Mouse (Mus musculus) thymus, postnatal 4 days (tissue): ENCODE results near the gene D6Ertd527e.
A peak's percentile ranks its signal among the peaks of the same experiment; 100 is the strongest.

Source experiments
- DNase-seq: peaks from one replicate; pipeline ENCODE4 v3.0.0; 2021

The D6Ertd527e gene

GRCm38 (mm10) chr6:87112125-87112524 lies 7.6 kb downstream of the D6Ertd527e start:
- peak; percentile 3 for DNase-seq

- DNase-seq, result no peak
These were observed 11.4 kb downstream of the D6Ertd527e start for GRCm38 (mm10) chr6:87115981-87116380.

DNA sequence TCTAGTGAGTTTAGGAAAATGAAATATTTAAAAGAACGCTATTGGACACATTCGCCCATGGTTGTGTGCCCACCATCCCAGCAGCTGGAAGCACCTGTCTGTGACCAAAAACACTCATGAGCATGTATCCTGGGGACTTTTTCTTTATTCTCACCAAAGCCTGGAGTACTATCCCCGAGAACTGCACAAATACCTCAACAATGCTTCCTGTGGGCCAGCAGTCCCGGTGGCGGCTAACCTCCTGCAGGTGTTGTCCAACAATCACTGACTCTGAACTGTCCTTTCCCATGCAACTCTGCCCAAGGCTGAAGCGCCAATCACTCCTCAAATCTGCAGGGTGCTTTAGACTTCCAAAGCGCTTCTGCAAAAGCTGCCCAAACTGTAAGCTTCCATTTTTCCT lies 12.1 kb downstream of the D6Ertd527e start:
- no peak for DNase-seq

DNA sequence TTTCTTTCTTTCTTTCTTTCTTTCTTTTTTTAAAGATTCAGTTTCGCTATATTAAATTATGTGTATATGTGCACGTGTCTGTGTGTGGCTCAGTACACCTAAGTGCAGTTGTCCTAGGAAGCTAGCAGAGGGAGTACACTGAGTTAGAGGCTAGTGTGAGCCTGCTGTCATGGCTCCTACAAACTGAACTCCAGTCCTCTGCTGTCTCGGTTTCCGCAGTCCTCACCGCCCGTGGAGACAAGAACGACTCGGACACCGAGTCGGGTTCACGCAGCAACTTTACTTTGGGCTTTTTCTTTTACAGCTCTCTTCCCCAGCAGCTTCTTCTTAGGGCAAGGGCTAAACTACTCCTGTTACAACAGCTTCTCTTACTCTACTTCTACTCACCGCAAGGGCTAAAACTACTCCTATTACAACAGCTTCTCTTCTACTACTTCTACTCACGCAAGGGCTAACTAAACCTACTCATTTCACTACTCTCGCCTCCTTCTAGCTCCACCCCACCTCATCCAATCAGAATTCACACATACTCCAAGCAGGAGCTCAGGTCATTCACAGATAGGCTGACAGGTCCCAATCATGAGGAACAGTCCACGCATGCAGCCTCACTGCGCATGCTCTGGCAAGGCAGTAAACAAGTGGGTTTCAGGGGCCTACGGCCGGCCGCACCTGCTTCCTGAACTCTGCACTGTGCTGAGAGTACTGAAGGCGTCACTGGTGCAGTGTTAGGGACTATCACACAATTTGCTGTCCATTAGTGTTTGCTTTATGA lies 14.7 kb downstream of the D6Ertd527e start:
- DNase-seq, result peak; percentile 82

DNA sequence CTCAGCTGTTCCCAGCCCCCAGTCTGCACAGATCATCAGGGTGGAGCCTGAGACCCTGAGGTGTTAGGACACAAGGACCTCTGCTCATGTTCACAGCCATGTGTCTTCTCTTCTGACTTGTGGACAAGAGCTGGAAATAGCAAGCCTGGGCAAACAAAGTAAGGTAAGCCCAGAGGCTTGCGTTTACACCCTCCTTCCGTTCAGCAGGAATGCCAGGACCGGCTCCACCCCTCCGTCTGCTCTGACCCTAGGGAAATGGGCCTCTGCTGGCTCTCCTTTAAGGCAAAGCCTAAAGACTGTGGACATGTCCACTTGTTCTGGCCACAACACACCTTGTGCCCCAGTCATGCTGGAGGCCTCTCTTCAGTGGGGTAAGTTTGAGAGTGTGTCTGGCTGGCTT lies 15.4 kb downstream of the D6Ertd527e start:
- DNase-seq, result peak; percentile 49

- DNase-seq, result peak; percentile 47
These were observed 16.1 kb downstream of the D6Ertd527e start for GRCm38 (mm10) chr6:87120661-87121060.

DNA sequence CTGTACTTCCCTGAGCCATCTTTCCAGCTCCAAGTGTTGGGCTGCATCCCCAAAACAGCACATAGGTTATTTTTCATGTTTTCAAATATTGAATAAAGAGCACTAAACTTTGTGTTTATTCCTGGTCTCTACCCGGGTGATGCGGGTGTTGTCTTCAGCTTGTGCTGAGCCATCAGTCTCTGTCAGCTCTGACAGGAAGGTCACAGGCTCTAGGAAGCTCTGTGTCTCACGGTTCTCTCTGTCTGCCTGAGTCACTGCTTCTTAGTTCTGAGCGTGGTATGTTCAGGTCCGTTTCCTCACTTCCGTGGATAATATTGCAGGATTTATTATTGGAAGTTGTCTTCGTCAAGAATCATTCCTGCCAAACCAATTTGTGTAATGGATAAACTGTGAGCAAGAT lies 17.4 kb downstream of the D6Ertd527e start:
- no peak for DNase-seq

DNA sequence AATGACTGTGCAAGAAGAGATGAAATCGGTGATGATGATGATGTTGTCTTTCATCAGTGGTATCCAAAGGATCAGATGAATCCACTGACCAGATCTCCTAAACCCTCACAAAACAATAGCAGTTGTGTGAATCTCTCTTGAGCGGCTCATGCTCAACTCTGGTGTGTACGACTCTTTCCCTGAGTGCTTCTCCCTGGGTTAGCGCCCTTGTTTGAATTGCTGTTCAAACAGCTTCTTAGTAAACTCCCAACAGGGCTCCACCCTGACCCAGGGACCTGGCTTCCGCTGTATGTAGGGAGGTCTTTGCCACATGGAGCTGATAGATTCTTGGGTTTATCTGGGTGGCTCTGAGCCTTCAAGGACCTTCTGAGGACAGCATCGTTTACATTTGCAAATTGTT lies 18.9 kb downstream of the D6Ertd527e start:
- no peak for DNase-seq

DNA sequence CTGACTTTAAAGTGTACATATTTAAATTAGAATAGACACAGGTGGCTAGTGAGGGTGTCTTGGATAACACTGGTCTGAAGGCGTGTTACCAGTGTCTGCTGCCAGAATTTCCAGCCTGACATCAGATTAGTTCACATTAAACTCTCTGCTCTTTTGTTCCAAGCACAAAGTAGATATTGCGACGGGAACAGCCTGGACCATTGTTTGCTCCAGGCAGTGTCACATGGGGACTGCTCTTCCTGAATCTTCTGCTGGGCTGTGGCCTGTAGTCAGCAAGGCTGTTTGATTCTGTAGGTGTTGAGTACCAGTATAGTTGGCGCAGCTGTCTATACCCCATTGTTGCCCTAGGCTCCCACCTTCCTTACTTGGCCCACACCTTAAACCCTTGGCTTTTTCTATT lies 19.4 kb downstream of the D6Ertd527e start:
- no peak for DNase-seq

DNA sequence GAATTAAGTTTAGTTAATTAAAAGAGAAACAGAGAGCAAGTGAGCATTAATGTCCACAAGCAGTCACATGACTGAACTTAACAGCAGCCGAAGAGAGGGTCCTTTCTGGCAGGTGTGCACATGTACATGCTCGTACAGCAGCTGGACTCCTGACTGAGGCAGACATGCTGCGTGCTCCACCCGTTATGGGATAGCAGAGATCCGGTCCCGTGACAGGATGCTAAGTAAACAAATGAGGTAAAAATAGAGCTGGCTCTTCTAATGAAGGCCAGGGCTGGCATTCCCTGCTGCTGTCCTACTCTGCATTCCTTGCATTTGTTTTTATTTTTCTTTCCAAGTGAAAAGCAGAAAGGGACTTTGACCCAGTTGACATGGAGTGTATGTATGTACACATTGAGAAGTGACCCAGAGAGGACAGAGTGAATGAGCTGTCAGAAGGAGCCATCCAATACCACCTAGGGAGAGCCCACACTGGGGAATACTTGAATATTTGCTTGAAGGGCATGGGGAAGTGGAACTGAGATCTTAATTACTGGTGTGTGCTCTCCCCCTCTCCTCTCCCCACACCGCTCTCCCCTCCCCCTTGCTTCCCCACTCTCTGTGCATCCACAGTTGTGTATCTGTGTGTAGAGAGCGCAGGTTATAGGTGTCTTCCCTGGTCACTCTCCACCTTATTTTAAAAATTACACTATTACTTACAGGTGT lies 22.7 kb downstream of the D6Ertd527e start:
- no peak for DNase-seq

GRCm38 (mm10) chr6:87129861-87130260 lies 25.3 kb downstream of the D6Ertd527e start:
- no peak for DNase-seq

DNA sequence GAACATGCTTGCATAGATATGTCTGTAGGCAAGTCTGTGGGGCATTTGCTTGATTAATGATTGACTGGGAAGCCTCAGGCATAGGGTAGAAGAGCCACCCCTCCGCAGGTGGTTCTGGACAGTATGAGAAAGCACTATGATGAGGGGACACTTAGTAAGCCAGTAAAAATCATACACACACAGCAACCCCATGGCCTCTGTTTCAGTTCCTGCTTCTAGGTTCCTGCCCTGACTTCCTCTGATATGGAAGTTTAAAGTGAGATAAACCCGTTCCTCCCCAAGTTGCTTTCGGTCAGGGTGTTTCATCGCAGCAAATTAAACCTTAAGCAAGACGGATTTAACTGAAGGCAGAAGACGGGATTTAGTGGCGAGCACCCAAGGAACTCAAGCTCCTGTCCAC lies 26.1 kb downstream of the D6Ertd527e start:
- no peak for DNase-seq

DNA sequence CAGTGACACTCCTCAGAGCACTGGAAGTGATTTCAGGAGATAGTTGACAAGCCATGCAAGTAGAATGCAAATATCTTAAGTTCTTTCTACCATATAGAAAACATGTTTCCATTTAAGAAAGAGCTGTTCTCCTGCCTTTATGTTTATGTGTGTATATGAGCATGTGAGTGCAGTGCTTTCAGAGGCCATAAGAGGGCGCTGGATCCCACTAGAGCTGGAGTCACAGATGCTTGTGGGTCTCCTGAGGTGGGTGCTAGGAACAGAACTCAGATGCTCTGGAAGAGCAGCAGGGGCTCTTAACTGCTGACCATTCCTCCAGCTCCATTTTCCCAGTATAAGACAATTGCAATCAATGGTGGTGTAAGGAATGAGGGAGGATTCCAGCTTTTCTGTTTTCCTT lies 26.5 kb downstream of the D6Ertd527e start:
- no peak for DNase-seq

GRCm38 (mm10) chr6:87133520-87133919 lies 29.0 kb downstream of the D6Ertd527e start:
- no peak for DNase-seq

DNA sequence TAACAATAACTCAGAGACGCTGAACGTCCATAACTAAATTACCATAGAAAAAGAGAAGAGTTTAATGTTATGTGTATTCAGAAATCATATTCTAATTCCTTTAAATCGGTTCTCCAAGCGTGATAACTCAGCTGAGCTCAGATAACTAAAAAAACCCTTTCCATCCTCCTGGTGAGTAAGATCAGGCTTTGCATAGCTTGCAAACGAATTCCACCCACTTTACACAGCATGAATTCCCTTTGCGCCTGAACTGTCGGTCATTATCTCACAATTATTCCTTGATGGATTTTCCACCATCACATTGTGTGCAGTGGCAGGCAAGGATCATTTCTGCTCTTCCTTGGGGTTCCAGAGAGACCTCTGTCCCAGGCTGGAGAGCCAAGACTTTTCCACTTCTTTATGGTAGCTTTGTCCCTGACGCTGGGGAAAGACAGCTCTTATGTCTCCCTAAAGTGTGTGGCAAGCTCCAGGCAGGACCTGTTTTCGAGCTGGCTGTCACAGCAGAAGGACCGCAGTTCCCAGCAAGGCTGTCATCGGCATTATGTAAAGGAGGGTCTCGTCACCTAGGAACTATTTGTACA lies 29.5 kb downstream of the D6Ertd527e start:
- DNase-seq, result no peak

DNA sequence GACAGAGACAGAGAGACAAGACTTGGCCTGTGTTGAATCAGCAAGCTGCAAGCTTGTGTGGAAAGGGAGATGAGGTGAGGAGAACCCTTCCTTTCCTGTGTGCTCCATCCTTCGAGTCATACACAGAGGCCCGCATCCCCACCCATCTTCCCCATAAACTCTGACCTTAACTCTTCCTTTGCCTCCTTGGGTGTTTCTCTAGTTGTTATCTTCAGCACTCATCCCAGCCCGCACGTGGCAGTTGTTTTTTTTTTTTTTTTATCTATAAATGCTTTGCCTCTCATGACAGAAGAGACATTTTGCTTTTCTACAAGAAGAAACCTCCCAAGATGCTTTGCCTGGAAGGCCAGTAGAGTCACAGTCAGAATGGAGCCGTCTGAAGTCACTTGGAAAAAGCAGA lies 33.9 kb downstream of the D6Ertd527e start:
- DNase-seq, result no peak

DNA sequence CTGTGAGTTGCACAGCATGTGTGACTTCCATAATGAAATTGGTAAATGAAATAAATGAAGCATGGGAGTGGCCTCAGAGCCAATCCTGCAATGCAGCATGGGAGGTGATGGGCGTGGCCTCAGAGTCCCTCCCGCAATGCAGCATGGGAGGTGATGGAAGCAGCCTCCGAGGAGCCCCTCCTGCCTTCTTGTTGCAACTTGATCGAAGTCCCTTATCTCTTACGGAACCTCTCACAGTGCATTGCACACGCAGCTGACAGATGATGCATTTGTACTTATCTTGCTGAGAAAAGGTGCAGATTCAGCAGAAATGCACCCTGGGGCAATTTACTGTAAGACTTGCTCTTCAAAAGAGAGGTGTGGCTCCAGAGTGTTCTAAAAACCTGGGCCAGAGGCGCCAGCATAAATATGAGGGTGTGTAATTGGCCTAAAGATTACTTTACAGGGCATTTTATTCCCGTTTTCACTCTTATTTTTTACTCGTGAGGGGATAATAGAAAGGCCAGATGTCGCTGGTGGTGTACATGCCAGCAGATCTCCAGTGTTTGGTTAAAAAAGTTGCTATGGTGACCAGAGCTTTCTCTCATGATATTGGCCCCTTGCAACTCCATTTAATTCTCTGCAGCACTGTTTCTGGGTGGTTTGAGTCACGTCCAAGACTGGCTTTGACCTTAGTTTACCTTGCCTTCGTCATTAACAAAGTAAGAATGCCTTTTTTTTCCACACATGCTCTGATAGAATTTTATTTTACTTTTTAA lies 35.4 kb downstream of the D6Ertd527e start:
- no peak for DNase-seq

DNA sequence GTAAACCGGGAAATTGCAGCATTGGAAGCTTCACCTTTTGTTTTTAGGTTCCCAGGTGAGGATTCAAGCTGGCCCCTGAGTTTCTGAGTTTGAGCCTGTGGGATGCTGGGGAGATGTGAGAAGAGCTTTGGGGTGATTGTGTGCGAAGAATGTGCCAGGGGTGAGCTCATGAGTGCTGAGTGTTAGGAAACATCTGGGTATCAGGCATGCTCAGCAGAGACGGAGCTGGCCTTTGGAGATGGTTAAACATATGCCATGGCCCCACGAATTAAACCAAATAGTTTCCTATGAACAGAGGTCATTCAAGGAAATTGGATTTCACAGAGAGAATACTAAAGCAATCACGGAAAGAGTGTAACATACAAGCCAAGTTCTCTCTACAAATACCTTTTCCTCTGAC lies 37.7 kb downstream of the D6Ertd527e start:
- DNase-seq, result no peak

GRCm38 (mm10) chr6:87143594-87143993 lies 39.0 kb downstream of the D6Ertd527e start:
- DNase-seq, result no peak

DNA sequence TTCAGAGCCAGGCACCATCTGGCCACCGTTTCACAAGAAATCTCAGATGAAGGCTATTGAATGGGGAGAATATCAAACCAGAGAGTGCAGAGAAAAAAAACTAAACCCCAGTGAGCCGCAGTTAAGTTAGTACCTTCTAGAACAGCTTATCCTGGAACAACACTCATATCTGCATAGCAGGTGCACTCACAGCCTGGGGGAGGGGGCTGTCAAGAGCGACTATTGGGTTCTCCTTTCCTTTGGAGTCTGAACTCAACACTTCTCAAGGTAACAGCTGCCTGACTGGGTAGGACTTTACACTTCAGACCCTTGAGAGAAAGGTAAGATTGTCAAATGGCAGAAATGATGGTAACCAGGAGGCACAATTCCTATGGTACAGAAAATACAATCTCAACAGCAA lies 43.4 kb downstream of the D6Ertd527e start:
- DNase-seq, result peak; percentile 64

GRCm38 (mm10) chr6:87150471-87150870 lies 45.9 kb downstream of the D6Ertd527e start:
- DNase-seq, result no peak

DNA sequence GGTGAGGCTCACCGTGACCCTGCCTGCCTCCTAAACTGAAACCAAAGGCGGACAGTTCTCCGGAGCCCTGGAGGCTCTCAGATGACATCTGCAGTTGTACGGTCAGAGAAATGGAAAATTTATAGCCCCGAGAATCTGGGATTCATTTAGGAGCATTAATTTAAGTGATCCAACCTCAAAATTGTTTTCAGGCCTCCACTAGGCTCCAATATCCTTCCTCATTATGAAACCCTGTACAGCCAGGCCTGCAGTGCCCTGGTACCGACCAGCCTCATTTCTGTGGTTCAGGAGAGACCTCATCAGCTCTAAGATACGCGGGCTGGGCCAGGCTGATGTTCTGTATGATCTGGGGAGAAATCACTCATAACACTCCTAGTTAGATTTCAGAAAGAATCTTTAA lies 46.9 kb downstream of the D6Ertd527e start:
- no peak for DNase-seq

GRCm38 (mm10) chr6:87152461-87153230 lies 48.1 kb downstream of the D6Ertd527e start:
- DNase-seq, result peak; percentile 78
